Mouse (Mus musculus) 3T3-L1 (cell line): ENCODE data around the gene Thrb.

Source experiments
- DNase-seq: peaks from one replicate; pipeline ENCODE4 v3.0.0-alpha.2; 2015; ENCODE audit warnings: low read depth, low spot score

The Thrb gene

GRCm38 (mm10) chr14:17781921-17782320 is 121.9 kb downstream of the Thrb start:
- DNase-seq, result no peak

DNA sequence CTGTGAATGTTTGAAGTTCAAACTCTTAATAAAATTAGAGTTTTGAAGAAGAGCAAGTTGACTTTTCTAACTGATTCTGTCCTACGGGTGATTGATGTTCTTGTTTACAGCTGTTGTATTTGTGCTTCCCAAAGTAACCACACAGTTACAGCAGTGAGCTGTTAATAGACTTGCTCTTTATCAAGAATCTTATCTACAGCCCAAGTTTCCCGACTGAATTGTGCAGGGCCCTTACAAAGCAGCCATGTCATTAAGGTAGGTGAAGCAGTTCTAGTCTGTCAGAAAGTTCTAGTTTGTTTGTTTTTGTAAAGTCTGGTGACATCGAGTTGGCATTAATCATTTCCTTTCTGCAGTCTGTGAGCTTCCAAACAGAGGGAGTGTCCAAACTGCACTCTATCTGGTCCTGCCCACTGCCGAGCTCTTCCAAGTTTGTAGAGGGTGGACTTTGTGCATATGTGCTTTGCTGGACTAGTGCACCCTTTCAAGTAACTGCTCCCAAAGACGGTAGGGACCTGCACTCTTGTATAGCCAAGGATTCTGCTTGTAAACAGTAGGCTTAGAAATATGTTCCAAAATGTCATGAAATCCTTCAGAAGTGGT is 124.2 kb downstream of the Thrb start:
- DNase-seq, result peak; percentile 43

DNA sequence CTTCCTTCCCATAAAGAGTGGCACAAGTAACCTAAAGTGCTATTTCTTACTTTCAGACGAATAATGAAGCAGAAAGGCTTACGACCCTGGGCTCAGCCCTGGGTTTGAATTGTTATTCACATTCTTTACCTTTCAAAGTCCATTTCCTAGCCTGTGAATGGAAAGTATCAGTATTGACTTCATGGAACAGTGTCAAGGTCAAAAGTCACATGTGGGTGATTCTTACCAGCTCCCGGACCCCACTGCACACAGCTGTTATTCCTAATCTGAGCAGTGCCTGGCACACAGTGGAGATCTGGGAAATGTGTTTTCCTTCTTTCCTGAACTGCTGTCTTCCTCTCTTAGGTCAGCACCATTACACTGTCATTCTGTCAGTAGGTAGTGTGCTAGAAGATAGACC is 125.3 kb downstream of the Thrb start:
- DNase-seq, result no peak

GRCm38 (mm10) chr14:17786249-17786648 is 126.2 kb downstream of the Thrb start:
- DNase-seq, result no peak

DNA sequence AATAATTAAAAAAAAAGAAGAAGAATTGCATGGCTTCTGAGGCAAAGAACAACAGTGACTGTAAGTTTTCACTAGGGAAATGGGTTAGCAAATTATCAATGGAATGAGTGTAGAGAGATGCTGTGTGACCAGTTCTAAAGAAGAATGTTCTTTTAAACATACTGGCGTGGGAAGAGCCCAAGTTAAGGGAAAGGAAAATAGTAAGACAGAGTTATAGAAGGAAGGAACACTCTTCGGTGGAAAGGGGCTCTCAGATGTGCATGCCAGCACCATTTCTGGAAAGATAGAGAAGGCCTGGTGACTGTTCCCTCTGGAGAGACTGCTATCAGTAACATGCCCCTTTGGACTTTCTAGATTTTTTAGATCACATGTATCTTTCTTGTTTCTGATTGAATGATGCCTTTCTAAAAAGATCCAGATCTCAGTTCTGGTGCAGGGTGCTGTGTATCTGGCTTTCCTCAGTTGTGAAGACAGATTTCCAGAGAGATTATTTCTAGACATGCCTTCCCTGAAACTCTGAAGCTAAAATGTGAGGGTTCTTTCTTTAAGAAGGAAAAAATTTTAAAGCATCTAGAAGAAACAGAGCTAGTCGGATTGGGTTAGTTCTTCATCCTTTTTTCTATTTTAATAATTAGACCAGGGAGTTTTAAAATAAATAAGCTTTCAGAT is 144.0 kb downstream of the Thrb start:
- DNase-seq, result no peak

- no peak for DNase-seq
Measured at GRCm38 (mm10) chr14:17811051-17811450, 151.0 kb downstream of the Thrb start.

DNA sequence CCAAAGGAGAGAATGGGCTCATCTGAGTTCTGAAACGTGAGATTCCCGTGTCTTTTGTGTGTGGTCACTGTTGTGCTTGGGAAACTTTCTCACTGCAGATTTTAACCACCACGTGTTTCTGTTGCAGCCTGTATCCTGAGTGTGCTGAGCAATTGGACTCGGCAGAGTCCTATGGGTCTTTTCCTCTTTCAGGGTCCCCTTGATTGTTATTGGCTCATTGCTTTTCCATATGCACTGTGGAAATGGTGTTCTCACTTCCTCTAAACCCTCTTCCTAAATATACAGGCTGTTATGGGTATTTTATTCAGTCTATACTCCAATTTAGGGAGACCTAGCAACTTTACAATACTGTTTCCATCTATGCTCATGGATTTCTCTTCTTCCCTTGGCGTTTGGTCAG is 152.4 kb downstream of the Thrb start:
- DNase-seq, result no peak

- DNase-seq, result no peak
Measured at GRCm38 (mm10) chr14:17815103-17815502, 155.0 kb downstream of the Thrb start.

DNA sequence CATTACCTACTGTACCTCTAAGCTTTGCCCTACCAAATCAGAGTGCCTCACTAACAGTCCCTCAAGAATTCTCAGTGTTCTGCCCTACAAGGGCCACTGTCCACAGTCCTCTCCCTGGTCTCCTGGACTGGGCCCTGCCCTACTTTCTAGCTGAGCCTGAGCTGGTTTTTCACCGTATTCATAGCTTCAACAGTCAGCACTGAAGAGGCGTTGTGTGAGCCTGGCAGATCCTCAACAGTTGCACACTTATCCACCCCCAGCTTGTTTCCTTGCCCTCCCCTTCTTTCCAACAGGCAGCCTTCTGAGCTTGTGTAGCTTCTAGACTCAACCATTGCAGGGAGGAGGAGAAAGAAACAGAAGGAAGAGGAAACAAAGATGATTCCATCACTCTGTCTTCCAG is 158.0 kb downstream of the Thrb start:
- no peak for DNase-seq

GRCm38 (mm10) chr14:17822754-17823153 is 162.7 kb downstream of the Thrb start:
- DNase-seq, result peak; percentile 43

DNA sequence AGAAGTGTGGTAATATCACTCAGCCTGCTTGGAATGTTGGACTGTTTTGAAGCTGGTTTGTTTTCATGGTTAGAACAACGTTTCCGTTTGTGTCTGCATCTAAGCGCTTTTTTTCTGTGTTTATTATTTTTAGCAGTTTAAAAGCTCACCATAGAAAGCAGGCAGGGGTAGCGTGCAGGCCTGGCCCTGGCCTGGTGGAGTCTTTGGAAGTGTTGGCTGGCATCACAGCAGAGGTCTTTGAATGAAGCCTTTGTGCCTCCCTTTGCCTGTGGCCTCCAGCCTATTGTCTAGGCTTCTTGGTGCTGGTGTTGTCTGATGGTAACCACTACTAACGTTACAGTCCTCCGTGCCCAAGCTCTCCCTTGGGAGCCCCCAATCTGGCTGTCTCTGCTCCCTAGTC is 167.3 kb downstream of the Thrb start:
- no peak for DNase-seq

DNA sequence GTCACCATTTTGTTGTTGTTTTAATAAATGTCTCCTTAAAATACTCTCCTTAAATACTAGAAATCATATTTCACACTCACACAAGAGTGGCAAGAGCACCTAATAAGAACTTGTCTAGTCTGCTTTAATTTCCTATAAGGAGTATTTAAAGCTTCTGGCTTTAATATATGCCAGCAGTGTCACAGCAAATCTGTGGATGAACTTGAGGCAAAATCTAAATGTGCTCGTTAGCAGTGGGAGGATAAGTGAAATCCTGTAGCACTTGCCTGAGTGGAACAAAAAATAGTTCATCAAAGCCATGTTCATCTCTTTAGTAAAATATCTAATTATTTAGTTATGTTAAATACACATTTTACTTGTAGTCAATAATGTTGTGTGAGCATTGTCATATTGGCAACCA is 175.7 kb downstream of the Thrb start:
- no peak for DNase-seq

GRCm38 (mm10) chr14:17836766-17837165 is 176.7 kb downstream of the Thrb start:
- DNase-seq, result no peak

GRCm38 (mm10) chr14:17845003-17845697 is 185.1 kb downstream of the Thrb start:
- DNase-seq, result no peak

- no peak for DNase-seq
Measured at GRCm38 (mm10) chr14:17845871-17846270, 185.8 kb downstream of the Thrb start.

DNA sequence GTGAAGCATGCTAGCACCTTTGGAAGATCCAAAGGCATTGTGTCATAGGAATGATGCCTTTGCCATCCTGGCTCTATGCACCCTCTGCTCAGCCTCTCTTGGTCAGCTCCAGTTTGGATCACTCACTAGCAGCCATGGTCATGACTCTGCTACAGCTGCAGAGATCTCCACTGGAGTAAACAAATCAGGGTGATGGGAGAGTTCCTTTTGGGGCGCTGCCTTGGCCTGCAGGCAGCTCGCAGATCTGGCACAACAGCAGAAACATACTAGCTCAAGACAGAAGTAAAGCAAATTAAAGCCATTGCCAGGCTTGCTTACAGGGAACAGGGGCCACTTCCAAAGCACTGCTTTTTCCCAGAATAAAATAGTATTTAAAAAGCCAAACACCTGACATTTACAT is 186.6 kb downstream of the Thrb start:
- DNase-seq, result no peak

DNA sequence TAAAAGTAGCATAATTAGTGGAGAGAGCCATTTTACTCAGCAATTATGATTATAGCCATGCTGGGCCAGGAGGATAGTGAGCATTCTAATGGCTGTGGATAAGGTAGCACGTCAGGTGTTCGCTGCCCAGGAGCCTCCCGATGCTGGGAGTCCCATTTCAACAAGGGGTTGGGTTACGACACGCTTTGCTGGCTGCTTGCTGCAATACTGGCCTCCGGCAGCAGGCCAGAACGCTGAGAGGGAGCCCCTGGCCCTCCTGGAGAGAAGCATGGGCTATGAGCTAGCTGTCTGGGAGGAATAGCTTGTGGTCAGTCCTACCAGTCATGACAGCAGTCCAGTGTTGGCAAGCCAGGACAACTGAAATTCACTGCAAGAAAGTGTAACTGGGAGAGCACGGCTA is 187.2 kb downstream of the Thrb start:
- DNase-seq, result no peak

GRCm38 (mm10) chr14:17850355-17850754 is 190.3 kb downstream of the Thrb start:
- no peak for DNase-seq

GRCm38 (mm10) chr14:17852236-17852635 is 192.2 kb downstream of the Thrb start:
- no peak for DNase-seq

DNA sequence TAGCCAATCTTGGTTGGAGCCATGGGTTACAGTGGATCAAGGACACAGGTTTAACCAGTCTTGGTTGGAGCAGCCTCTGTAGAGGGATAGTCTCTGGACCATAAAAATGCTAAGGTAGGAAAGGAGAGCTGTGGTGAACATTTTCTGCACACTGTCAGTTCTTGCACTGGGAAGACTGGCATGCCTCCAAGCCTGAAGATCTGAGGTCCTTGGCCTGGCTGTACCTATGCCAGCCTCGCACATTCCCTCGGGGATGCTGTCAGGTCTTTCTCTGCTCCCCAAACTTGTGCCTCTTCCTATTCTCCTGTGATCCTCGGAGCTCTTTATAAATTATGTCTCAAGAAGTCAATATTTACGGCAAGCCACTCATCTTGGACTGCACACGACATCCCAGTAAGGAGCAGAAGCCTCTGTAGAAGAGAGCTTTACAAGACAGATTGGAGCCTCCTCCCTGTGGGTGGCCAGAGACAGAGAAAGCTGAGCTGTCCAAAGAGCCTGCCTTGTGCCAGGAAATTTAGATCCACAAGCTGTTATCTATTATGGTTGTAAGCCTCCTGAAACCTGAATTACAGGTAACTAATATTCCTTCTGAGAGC is 199.8 kb downstream of the Thrb start:
- no peak for DNase-seq

DNA sequence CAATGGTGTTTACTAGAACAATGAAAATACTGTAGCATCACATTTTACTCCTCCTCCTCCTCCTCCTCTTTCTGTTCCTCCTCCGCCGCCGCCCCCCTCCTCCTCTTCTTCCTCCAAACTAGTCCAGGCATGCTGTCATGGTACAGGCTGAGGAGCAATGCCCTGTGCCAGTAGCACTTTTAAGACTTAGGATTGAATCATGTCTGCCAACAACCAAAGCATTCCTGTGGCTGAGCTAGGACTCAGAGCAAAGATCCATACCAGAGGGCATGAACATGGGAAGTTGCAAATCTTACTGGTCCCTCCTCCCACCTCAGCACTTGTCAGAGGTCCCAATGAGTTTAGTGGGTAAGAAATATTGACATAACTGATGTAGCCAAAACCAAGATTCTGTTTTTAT is 202.6 kb downstream of the Thrb start:
- peak; percentile 59 for DNase-seq

DNA sequence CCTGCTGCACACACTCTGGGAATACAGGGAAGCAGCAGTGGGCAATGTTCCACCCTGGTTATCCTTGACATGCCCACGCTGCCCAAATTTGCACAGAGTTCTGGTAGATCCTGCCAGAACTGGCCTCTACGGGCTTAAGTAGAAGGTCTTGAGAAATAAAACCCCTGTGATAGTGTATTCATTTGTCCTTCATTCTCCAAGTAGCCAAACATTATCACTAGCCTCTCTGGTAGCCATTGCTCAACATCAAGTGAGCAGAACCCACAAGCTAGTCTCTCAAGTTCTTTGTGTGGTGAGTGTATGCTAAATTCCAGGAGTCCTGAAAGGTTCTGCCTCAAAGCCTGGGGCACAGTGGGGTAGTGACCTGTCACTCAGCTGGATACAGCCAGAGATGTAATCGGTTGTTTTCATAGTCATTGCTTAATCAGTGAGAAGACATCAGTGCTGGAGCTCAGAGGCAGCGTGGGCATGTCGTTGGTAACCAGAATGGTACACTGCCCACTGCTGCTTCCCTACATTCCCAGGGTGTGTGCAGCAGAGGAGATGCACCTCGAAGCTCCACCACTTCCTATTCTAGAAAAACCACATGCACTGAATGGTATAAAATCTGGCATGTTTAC is 203.8 kb downstream of the Thrb start:
- DNase-seq, result peak; percentile 13
